ENCODE assay signal across 8 mouse cellular contexts in the genomic region with DNA sequence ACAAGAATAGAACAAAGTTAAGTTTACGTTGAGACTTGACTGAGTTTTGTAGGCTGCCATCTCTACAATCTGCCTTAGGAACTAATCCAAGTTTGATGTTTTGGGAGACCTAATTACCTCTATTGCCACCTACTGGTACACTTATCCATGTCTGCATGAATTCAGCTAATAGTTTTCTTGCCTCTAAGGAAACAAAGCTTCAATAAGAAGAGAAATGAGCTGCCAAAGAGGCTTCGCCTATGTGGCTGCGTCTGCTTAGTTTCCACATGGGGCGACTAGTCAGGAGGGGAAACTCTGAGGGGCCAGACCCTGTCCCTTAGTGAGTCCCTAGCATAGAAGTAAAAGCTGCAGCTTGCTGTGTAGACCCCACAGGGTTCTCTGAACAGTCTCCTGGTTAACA.
DNase-seq lines count a peak whose midpoint lies in the region; ATAC-seq lines count a peak whose summit lies in the region.

No protein-coding gene starts in this region.

- H3K27me3 ChIP-seq in midbrain, embryonic 11.5 days (ENCODE audit: control insufficient read depth, insufficient read depth, low read length): no peaks in the 10 kb centered on the region
- H3K27me3 ChIP-seq in midbrain, embryonic 13.5 days: no peaks in the 10 kb centered on the region
- no peaks in the 10 kb centered on the region for H3K27me3 ChIP-seq in hindbrain, embryonic 15.5 days

- WGBS in midbrain, embryonic 11.5 days: 27% methylated on average over 4 of the region's 4 CpGs
- WGBS in midbrain, embryonic 13.5 days: 18% methylated on average over 4 of the region's 4 CpGs
- 9% methylated on average over 4 of the region's 4 CpGs for WGBS in hindbrain, embryonic 15.5 days

- H3K4me1 ChIP-seq in midbrain, embryonic 11.5 days (ENCODE audit: control insufficient read depth, insufficient read depth, low read length): peaks cover 4% of the 10 kb centered on the region; the same call in 1 of the 2 replicates
- peaks cover 3% of the 10 kb centered on the region; the same call in 1 of the 2 replicates for H3K4me1 ChIP-seq in midbrain, embryonic 13.5 days (replicated peaks)
- peaks cover 5% of the 10 kb centered on the region for H3K4me1 ChIP-seq in hindbrain, embryonic 15.5 days (replicated peaks)

- ATAC-seq in midbrain, embryonic 11.5 days (ENCODE audit: low FRiP score): 0 out of 2 replicates have a peak, but pooled peaks have one; percentile 44
- no peak for ATAC-seq in midbrain, embryonic 13.5 days
- ATAC-seq in hindbrain, embryonic 15.5 days (ENCODE audit: low FRiP score, low read depth): peak; percentile 48; the same call in 1 of the 2 replicates

- no peak overlapping the region for H3K9ac ChIP-seq in midbrain, embryonic 11.5 days (ENCODE audit: low read length)
- no peak overlapping the region for H3K9ac ChIP-seq in midbrain, embryonic 13.5 days (replicated peaks)
- H3K9ac ChIP-seq in hindbrain, embryonic 15.5 days: no peak overlapping the region

- no peak overlapping the region for H3K4me2 ChIP-seq in midbrain, embryonic 11.5 days
- no peak overlapping the region for H3K4me2 ChIP-seq in midbrain, embryonic 13.5 days (replicated peaks)
- H3K4me2 ChIP-seq in hindbrain, embryonic 15.5 days: no peak overlapping the region

- no peak overlapping the region for H3K27ac ChIP-seq in midbrain, embryonic 11.5 days (ENCODE audit: low read depth, low read length)
- no peak overlapping the region for H3K27ac ChIP-seq in midbrain, embryonic 13.5 days
- no peak overlapping the region for H3K27ac ChIP-seq in hindbrain, embryonic 15.5 days (replicated peaks)

- H3K36me3 ChIP-seq in midbrain, embryonic 11.5 days (ENCODE audit: control insufficient read depth, insufficient read depth, low read length): no peaks in the 10 kb centered on the region
- H3K36me3 ChIP-seq in midbrain, embryonic 13.5 days: no peaks in the 10 kb centered on the region
- no peaks in the 10 kb centered on the region for H3K36me3 ChIP-seq in hindbrain, embryonic 15.5 days

- no peaks in the 10 kb centered on the region for H3K9me3 ChIP-seq in midbrain, embryonic 11.5 days (ENCODE audit: control insufficient read depth, low read length)
- no peaks in the 10 kb centered on the region for H3K9me3 ChIP-seq in midbrain, embryonic 13.5 days
- no peaks in the 10 kb centered on the region for H3K9me3 ChIP-seq in hindbrain, embryonic 15.5 days

- DNase-seq in midbrain, embryonic 11.5 days (ENCODE audit: low spot score, missing footprints): peak; percentile 90
- DNase-seq in embryo, embryonic 10.5 days (ENCODE audit: low spot score): peak; percentile 79
- DNase-seq in lung, postnatal 10 days: peak; percentile 52
- DNase-seq in testis, postnatal 14 days (ENCODE audit: low spot score): no peak
- DNase-seq in T-cell, adult 2 months (ENCODE audit: low spot score): no peak
- no peak for DNase-seq in yolk sac, embryonic 10.5 days (ENCODE audit: low spot score)

- H3K4me3 ChIP-seq in midbrain, embryonic 11.5 days (ENCODE audit: low read depth, low read length): no peak overlapping the region
- no peak overlapping the region for H3K4me3 ChIP-seq in midbrain, embryonic 13.5 days (replicated peaks)
- no peak overlapping the region for H3K4me3 ChIP-seq in hindbrain, embryonic 15.5 days

Comparison
In these comparisons a context has a peak if more than half of its experiments do, and no peak if none do; other contexts are left out.
1. DNase-seq: peak in midbrain, embryonic 11.5 days (single experiment), embryo, embryonic 10.5 days (single experiment) and lung, postnatal 10 days (single experiment); none in testis, postnatal 14 days (single experiment), T-cell, adult 2 months (single experiment) and yolk sac, embryonic 10.5 days (single experiment).